Mouse (Mus musculus): ENCODE measurements at regions not wholly inside any gene's neighbourhood (a gene's known extent, or its start where the extent isn't known, plus 50 kb on each side); places are given as distances from the start of the nearest gene placed in this dataset.

DNA sequence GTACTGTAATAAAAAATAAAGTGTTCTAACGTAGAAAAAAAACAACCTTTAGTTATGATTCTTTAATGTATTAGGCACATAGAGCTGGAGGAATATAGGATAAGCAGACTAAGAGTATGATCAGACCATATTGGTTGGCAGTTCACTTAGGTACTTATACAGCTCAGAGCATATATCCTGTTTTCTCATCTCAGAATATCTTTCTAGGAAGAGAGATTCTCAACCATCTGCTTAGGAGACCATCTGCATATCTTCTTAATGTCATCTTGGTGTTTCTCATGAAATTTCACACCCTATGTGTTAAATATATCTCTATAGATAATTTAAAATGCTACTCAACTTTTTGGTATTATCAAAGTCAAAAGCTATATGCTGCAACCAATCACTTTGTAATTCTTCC lies 1185.4 kb upstream of the Lrrc6 start:
- TF ChIP-seq MYOD1 (IDR thresholded peaks at IDR 0.05; ENCODE audit: control insufficient read depth in 1 of 3, insufficient read length in 2 of 3, low read depth in 2 of 3) (no peak), MYOG (IDR thresholded peaks at IDR 0.05; ENCODE audit: control insufficient read depth in 1 of 3, insufficient read depth in 1 of 3, insufficient read length in 2 of 3, low read depth in 2 of 3) (no peak), POLR2A (IDR thresholded peaks at IDR 0.05; ENCODE audit: insufficient read length, low read depth) (no peak), E2F4 (IDR thresholded peaks at IDR 0.05; ENCODE audit: insufficient read depth) (no peak), MAX (IDR thresholded peaks at IDR 0.05; ENCODE audit: low read depth) (no peak), TCF12 (IDR thresholded peaks at IDR 0.05; ENCODE audit: insufficient read depth, poor library complexity, severe bottlenecking) (no peak), CEBPB (IDR thresholded peaks at IDR 0.05; ENCODE audit: insufficient read depth, poor library complexity, severe bottlenecking) (no peak), USF1 (IDR thresholded peaks at IDR 0.05; ENCODE audit: low read depth) (no peak), POLR2AphosphoS2 (IDR thresholded peaks at IDR 0.05; ENCODE audit: insufficient read length, low read depth) (no peak), SRF (IDR thresholded peaks at IDR 0.05; ENCODE audit: control insufficient read depth, insufficient read length, low read depth) (no peak)

Measured in myocyte (in vitro differentiated cells).